Mouse (Mus musculus) olfactory bulb, adult 2 months (tissue): ENCODE results near the gene Gprin2.

ENCODE experiments used
- CTCF ChIP-seq: fragments of 200-500 bp; IDR thresholded peaks from 2 replicates; pipeline ENCODE4 v1.5.1; 2012; ENCODE audit warnings: low read depth, mild to moderate bottlenecking, low read length, moderate library complexity; ENCODE audit not compliant: insufficient read depth
- POLR2A ChIP-seq: fragments of 200-500 bp; IDR thresholded peaks from 2 replicates; pipeline ENCODE4 v1.6.1; 2012; ENCODE audit warnings: mild to moderate bottlenecking, low read depth, low read length, moderate library complexity; ENCODE audit not compliant: insufficient read depth

- TF ChIP-seq POLR2A: no peak
- no peak for TF ChIP-seq CTCF
Observed at GRCm38 (mm10) chr14:34220426-34220825, 19.0 kb upstream of the Gprin2 start.
